Mouse (Mus musculus) layer of hippocampus, adult 2 months (tissue): ENCODE results near the gene Ptgis. TPM values are rescaled to one million over a fixed set of nuclear protein-coding genes. Genes with fewer than 3 reads are reported as not detected.
"Not testable (repeated sequence)": the region's sequence is repeated elsewhere in the genome, so short reads cannot be mapped to it uniquely, and the experiment has no call there.

Source experiments
- DNase-seq, 2 experiments: peaks; one replicate each; pipeline ENCODE4 v3.0.0; 2022; ENCODE audit warnings: low spot score in 2 of 2
- H3K27ac ChIP-seq: fragments of 200-600 bp; 2 replicates; pipeline ENCODE4 v1.8.1; 2022
- H3K4me3 ChIP-seq: fragments of 200-600 bp; 2 replicates; pipeline ENCODE4 v1.8.1; 2022; ENCODE audit warnings: mild to moderate bottlenecking
- CTCF ChIP-seq: fragments of 200-600 bp; conservative IDR thresholded peaks from 2 replicates; pipeline ENCODE4 v1.8.1; 2022; ENCODE audit warnings: antibody characterized with exemption, mild to moderate bottlenecking, moderate library complexity
- total RNA-seq, 2 experiments: library from RNA; stranded (reverse); gene quantifications; 2 replicates each; pipeline ENCODE4 v1.2.3; 2021

Gene Ptgis
- total RNA-seq, 2 experiments from 2014 or later = 0.72 to 0.81 TPM

GRCm38 (mm10) chr2:167212551-167212950 is 27.9 kb downstream of the Ptgis start:
- TF ChIP-seq CTCF = no peak
- no peak for DNase-seq
- Histone ChIP-seq H3K27ac (no peak overlapping the region), H3K4me3 (no peak overlapping the region)

- no peak overlapping the region for H3K4me3 ChIP-seq
- no peak for TF ChIP-seq CTCF
- DNase-seq = no peak
- H3K27ac ChIP-seq = no peak overlapping the region
These were observed 28.3 kb downstream of the Ptgis start for GRCm38 (mm10) chr2:167212089-167212488.

GRCm38 (mm10) chr2:167209900-167210299 is 30.5 kb downstream of the Ptgis start:
- no peak overlapping the region for H3K27ac ChIP-seq
- H3K4me3 ChIP-seq = no peak overlapping the region
- TF ChIP-seq CTCF = no peak
- DNase-seq = no peak

- DNase-seq = no peak
- no peak overlapping the region for H3K27ac ChIP-seq
- TF ChIP-seq CTCF = no peak
These were observed 31.4 kb downstream of the Ptgis start for GRCm38 (mm10) chr2:167208984-167209383.

GRCm38 (mm10) chr2:167205918-167206629 is 34.3 kb downstream of the Ptgis start:
- no peak for DNase-seq
- no peak overlapping the region for H3K27ac ChIP-seq
- H3K4me3 ChIP-seq = no peak overlapping the region
- TF ChIP-seq CTCF = no peak

More at GRCm38 (mm10) chr2:167208984-167209383, 31.4 kb downstream of the Ptgis start:
- no peak overlapping the region for H3K4me3 ChIP-seq

GRCm38 (mm10) chr2:167204686-167205085 is 35.7 kb downstream of the Ptgis start:
- not testable (repeated sequence) for H3K4me3 ChIP-seq, DNase-seq, H3K27ac ChIP-seq

GRCm38 (mm10) chr2:167203505-167204166 is 36.8 kb downstream of the Ptgis start:
- Histone ChIP-seq H3K27ac (peak overlapping the region; percentile 93), H3K4me3 (no peak overlapping the region)
- peak; percentile 75 for TF ChIP-seq CTCF
- no peak for DNase-seq

GRCm38 (mm10) chr2:167201463-167202291 is 38.7 kb downstream of the Ptgis start:
- peak overlapping the region; percentile 37; the same call in 1 of the 2 replicates for H3K4me3 ChIP-seq
- peak; percentile 28 for TF ChIP-seq CTCF
- H3K27ac ChIP-seq = peak overlapping the region; percentile 93
- peak; percentile 80 to 89 for DNase-seq

- DNase-seq = no peak
- no peak for TF ChIP-seq CTCF
- Histone ChIP-seq H3K27ac (no peak overlapping the region), H3K4me3 (no peak overlapping the region)
These were observed 41.6 kb downstream of the Ptgis start for GRCm38 (mm10) chr2:167198660-167199427.

- H3K4me3 ChIP-seq = no peak overlapping the region
- no peak for TF ChIP-seq CTCF
- H3K27ac ChIP-seq = no peak overlapping the region
- no peak for DNase-seq
These were observed 47.0 kb downstream of the Ptgis start for GRCm38 (mm10) chr2:167193361-167193760.

GRCm38 (mm10) chr2:167190076-167190399 is 50.4 kb downstream of the Ptgis start, which contains the start of gene Kcnb1:
Gene Kcnb1 (minus strand): TSS chr2:167190155.
- H3K27ac ChIP-seq = peak within 1 kb of the TSS; percentile 97
- peak within 1 kb of the TSS; percentile 75 for H3K4me3 ChIP-seq
- peak; percentile 72 to 80 for DNase-seq
- TF ChIP-seq CTCF = peak; percentile 83

GRCm38 (mm10) chr2:167189291-167190075 is 50.9 kb downstream of the Ptgis start:
- Histone ChIP-seq H3K27ac (peak overlapping the region; percentile 97), H3K4me3 (peak overlapping the region; percentile 75)
- peak; percentile 55 to 67 for DNase-seq
- no peak for TF ChIP-seq CTCF
